Mouse (Mus musculus) liver, embryonic 16.5 days (tissue): Measurements from ENCODE around the gene Prkag3. TPM values are rescaled to one million over a fixed set of nuclear protein-coding genes. Genes with fewer than 3 reads are reported as not detected.

Experiments
- ATAC-seq: fragments of 200-750 bp; cut with Nextera tagmentation; 2 replicates; pipeline ENCODE4 v1.8.0; 2017; ENCODE audit warnings: low read depth, mild to moderate bottlenecking, moderate number of reproducible peaks, moderate library complexity
- H3K27ac ChIP-seq: fragments of 300-500 bp; sonication (generic); 2 replicates; pipeline ENCODE4 v1.5.1; 2014; ENCODE audit warnings: mild to moderate bottlenecking, low read length
- H3K27me3 ChIP-seq: fragments of 300-500 bp; sonication (generic); 2 replicates; pipeline ENCODE4 v1.6.1; 2014; ENCODE audit warnings: low read depth, low read length, mixed read lengths; ENCODE audit not compliant: control insufficient read depth, insufficient read depth
- H3K36me3 ChIP-seq: fragments of 300-500 bp; sonication (generic); 2 replicates; pipeline ENCODE4 v1.6.1; 2014; ENCODE audit warnings: mild to moderate bottlenecking; ENCODE audit not compliant: control insufficient read depth, insufficient read depth
- H3K4me1 ChIP-seq: fragments of 300-500 bp; sonication (generic); 2 replicates; pipeline ENCODE4 v1.6.1; 2014; ENCODE audit warnings: low read depth, low read length, mixed read lengths; ENCODE audit not compliant: control insufficient read depth
- H3K4me2 ChIP-seq: fragments of 300-500 bp; sonication (generic); 2 replicates; pipeline ENCODE4 v1.6.1; 2014; ENCODE audit warnings: low read depth, low read length, mixed read lengths
- H3K4me3 ChIP-seq: fragments of 300-500 bp; sonication (generic); 2 replicates; pipeline ENCODE4 v1.5.1; 2014; ENCODE audit warnings: low read depth, mild to moderate bottlenecking, low read length
- H3K9ac ChIP-seq: fragments of 300-500 bp; sonication (generic); 2 replicates; pipeline ENCODE4 v1.6.1; 2014; ENCODE audit warnings: low read depth, low read length
- H3K9me3 ChIP-seq: fragments of 300-500 bp; sonication (generic); replicated peaks from 2 replicates; pipeline ENCODE4 v1.6.1; 2016; ENCODE audit warnings: low read length; ENCODE audit not compliant: control insufficient read depth
- WGBS: fragments of 180-500 bp; shearing (Covaris S2); extraction: QIAGEN DNeasy Blood & Tissue Kit; methylation state at CpG from one replicate; pipeline ENCODE4 v1.1.7; 2014; ENCODE audit not compliant: insufficient replicate concordance; 5-methylcytosine and 5-hydroxymethylcytosine counted together
- polyA plus RNA-seq: library from polyadenylated mRNA; unstranded; fragments of >200 nt; fragmentation: Nextera tagmentation; extraction: Ambion mirVana; gene quantifications from 2 replicates; pipeline ENCODE4 v1.2.1, GENCODE M21; 2015

The Prkag3 gene
- polyA plus RNA-seq: 0.19 and 0.25 TPM in 2 replicates

DNA sequence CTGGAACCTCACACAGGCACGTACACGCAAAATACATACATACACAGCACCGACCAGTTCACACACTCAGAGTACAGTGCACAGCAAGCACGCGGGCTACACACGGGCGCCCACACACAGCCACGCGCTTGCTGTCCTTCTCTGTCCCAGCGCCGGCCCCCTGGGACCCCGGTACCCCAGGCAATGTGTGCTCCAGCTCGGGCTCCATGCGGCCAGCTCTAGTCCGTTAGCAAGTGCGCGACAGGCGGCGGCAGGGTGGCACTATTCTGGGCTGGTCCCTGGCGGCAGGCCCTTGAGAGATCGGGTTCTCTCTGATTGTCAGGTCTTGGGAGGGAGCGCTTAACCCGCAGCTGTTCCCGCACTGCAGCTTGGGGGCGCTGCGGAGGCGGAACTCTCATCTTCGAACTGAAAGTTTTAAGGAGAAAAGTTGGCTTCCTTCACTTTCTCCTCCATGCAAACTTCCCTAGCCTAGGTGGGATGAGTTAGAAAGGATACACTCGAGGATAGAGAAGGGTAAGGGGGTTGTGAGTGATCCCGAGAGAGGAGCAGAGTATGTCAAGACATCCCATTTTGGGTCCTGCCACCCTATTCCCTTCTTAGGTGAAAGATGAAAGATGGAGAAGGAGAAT, at the start of gene Prkag3:
Gene Prkag3, minus strand, starts transcription at position 579 of the 629 bp plus-strand sequence.
- 6% methylated on average over 30 of the region's 30 CpGs for WGBS
- Histone ChIP-seq H3K27ac (no peak within 1 kb of the TSS), H3K27me3 (no peaks in the 10 kb centered on the region; the same call in 1 of the 2 replicates), H3K9me3 (no peaks in the 10 kb centered on the region), H3K4me2 (peak within 1 kb of the TSS; percentile 32), H3K4me3 (peak within 1 kb of the TSS; percentile 19), H3K4me1 (no peaks in the 10 kb centered on the region; the same call in 1 of the 2 replicates), H3K9ac (no peak within 1 kb of the TSS), H3K36me3 (no peaks in the 10 kb centered on the region)
- no peak for ATAC-seq

DNA sequence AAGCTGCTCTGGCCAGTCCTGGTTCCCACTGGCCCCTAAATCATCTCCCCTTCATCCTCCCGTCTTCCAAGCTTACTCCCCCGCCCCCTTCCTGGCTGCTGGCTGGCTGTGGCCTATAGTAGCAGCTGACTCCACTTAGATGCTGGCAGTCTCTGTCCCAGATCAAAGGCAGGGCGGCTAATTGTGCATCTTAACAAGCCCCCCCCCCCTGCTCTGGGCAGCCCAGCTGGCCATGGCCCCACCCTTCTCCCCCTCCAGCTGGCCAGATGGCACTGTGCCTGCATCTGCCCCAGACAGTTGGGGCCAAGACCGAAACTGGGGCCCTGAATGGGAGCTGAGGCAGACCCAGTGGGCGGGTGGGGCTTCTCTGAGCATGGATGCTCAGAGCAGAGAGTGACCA, 48.4 kb upstream of the Prkag3 start:
- peaks cover 93% of the 10 kb centered on the region for H3K27me3 ChIP-seq

DNA sequence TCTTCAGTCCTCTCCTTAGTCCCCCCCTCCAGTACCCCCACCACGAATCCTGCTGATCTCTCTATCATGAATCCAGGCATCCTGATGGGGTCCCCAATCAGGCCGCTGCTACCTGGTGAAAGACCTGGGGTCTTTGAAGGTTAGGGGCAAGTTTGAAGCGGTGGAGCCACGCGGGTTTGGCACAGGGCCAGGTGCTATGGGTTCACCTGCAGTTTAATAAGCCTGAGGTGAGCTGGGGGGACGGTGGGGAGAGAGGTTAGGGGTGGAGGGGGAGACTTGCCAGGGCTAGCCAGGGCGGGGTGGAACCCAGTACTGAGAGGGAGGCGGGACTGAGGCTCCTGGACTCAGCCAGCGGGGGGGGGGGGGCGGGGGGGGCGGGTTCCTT, 46.1 kb upstream of the Prkag3 start:
- WGBS: 3% methylated on average over 6 of the region's 11 CpGs
- Histone ChIP-seq H3K4me3 (no peak overlapping the region), H3K9me3 (no peaks in the 10 kb centered on the region), H3K4me2 (no peak overlapping the region), H3K4me1 (no peaks in the 10 kb centered on the region), H3K36me3 (no peaks in the 10 kb centered on the region), H3K9ac (no peak overlapping the region), H3K27me3 (peaks cover 96% of the 10 kb centered on the region), H3K27ac (no peak overlapping the region)
- ATAC-seq: no peak

More for the DNA sequence above, 48.4 kb upstream of the Prkag3 start:
- no peak for ATAC-seq
- H3K4me3 ChIP-seq: no peak overlapping the region
- H3K9ac ChIP-seq: no peak overlapping the region
- H3K4me1 ChIP-seq: no peaks in the 10 kb centered on the region
- 14% methylated on average over 5 of the region's 5 CpGs for WGBS
- no peak overlapping the region for H3K27ac ChIP-seq
- H3K9me3 ChIP-seq: no peaks in the 10 kb centered on the region
- H3K36me3 ChIP-seq: no peaks in the 10 kb centered on the region
- H3K4me2 ChIP-seq: no peak overlapping the region

GRCm38 (mm10) chr1:74794487-74795144, 45.6 kb upstream of the Prkag3 start:
- H3K9ac ChIP-seq: no peak overlapping the region

GRCm38 (mm10) chr1:74792831-74793660, 44.0 kb upstream of the Prkag3 start:
- whole genome bisulfite sequencing: 8% methylated on average over 19 of the region's 19 CpGs
- H3K36me3 ChIP-seq: no peaks in the 10 kb centered on the region
- H3K4me2 ChIP-seq: no peak overlapping the region
- H3K27ac ChIP-seq: no peak overlapping the region
- H3K9me3 ChIP-seq: no peaks in the 10 kb centered on the region
- peaks cover 96% of the 10 kb centered on the region for H3K27me3 ChIP-seq
- H3K4me1 ChIP-seq: no peaks in the 10 kb centered on the region
- no peak for ATAC-seq
- no peak overlapping the region for H3K4me3 ChIP-seq
- H3K9ac ChIP-seq: no peak overlapping the region

More at GRCm38 (mm10) chr1:74794487-74795144, 45.6 kb upstream of the Prkag3 start:
- H3K36me3 ChIP-seq: no peaks in the 10 kb centered on the region
- WGBS: 2% methylated on average over 37 of the region's 38 CpGs
- no peak for ATAC-seq
- no peak overlapping the region for H3K4me2 ChIP-seq
- no peak overlapping the region for H3K4me3 ChIP-seq
- H3K27me3 ChIP-seq: peaks cover 96% of the 10 kb centered on the region
- no peaks in the 10 kb centered on the region for H3K4me1 ChIP-seq
- no peak overlapping the region for H3K27ac ChIP-seq
- H3K9me3 ChIP-seq: no peaks in the 10 kb centered on the region

DNA sequence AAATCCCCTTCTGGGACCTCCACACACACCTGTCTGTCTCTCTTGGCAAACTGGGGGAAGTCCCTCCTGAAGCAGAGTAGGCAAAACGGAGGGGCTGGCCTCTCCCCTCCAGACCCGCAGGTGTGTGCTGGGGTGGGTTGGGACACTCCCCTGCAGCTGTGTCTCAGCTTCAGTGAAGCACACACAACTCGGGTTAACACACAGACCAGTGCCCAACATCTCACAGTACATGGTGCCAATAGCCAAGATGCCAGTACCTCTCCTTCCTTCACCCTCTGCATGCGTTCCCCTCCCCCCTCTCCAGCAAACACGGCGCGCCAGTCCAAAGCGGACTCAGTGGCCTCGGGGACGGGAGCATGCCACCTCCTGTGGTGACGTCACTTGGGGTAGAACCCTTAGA, 42.2 kb upstream of the Prkag3 start, which contains the start of gene Wnt10a:
Gene Wnt10a, plus strand, starts transcription at position 268 of the 400 bp plus-strand sequence.
- H3K4me1 ChIP-seq: no peaks in the 10 kb centered on the region
- WGBS: 1% methylated on average over 11 of the region's 11 CpGs
- H3K36me3 ChIP-seq: no peaks in the 10 kb centered on the region
- H3K27me3 ChIP-seq: peaks cover 97% of the 10 kb centered on the region
- H3K4me3 ChIP-seq: no peak within 1 kb of the TSS
- ATAC-seq: no peak
- no peaks in the 10 kb centered on the region for H3K9me3 ChIP-seq
- no peak within 1 kb of the TSS for H3K9ac ChIP-seq
- no peak within 1 kb of the TSS for H3K4me2 ChIP-seq
- no peak within 1 kb of the TSS for H3K27ac ChIP-seq

GRCm38 (mm10) chr1:74790095-74790494, 41.1 kb upstream of the Prkag3 start:
- Histone ChIP-seq H3K36me3 (no peaks in the 10 kb centered on the region), H3K27ac (no peak overlapping the region), H3K9me3 (no peaks in the 10 kb centered on the region), H3K4me1 (no peaks in the 10 kb centered on the region), H3K4me2 (no peak overlapping the region), H3K9ac (no peak overlapping the region), H3K4me3 (no peak overlapping the region), H3K27me3 (peaks cover 95% of the 10 kb centered on the region)
- 7% methylated on average over 3 of the region's 3 CpGs for WGBS
- no peak for ATAC-seq

DNA sequence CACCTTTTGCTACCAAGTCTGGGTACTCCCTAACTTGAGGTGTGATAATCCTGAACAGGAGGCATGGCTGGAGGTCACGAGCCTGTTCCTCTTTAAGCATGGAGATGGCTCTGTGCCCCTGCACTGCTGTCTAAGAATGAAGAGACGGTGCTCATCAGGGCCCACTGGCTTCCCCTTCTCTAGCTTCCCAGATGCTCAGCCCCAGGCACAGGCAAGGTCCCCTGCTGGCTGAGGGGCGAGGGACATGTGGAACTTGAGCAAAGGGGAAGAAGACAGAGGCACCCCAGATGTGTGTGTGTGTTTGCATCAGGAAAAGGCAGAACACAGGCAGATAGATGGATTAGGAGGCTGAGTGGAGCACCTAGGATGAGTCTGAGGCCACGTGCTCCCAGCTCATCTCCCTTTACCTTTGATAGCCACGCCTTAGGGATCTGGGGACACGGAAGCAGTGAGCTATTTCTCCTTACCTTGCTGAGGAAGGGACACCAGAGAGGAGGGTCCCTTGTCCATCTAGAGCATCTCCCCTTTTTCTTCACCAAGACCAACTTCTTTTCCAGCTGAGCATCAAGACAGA, 39.7 kb upstream of the Prkag3 start:
- no peak for ATAC-seq
- H3K27me3 ChIP-seq: peaks cover 95% of the 10 kb centered on the region
- WGBS: 8% methylated on average over 6 of the region's 6 CpGs
- H3K4me2 ChIP-seq: no peak overlapping the region
- no peak overlapping the region for H3K27ac ChIP-seq
- H3K4me3 ChIP-seq: no peak overlapping the region
- no peaks in the 10 kb centered on the region for H3K36me3 ChIP-seq
- H3K9me3 ChIP-seq: no peaks in the 10 kb centered on the region
- no peak overlapping the region for H3K9ac ChIP-seq
- no peaks in the 10 kb centered on the region; the same call in 1 of the 2 replicates for H3K4me1 ChIP-seq
